Mouse (Mus musculus): ENCODE results near the gene Wfdc12.

DNA sequence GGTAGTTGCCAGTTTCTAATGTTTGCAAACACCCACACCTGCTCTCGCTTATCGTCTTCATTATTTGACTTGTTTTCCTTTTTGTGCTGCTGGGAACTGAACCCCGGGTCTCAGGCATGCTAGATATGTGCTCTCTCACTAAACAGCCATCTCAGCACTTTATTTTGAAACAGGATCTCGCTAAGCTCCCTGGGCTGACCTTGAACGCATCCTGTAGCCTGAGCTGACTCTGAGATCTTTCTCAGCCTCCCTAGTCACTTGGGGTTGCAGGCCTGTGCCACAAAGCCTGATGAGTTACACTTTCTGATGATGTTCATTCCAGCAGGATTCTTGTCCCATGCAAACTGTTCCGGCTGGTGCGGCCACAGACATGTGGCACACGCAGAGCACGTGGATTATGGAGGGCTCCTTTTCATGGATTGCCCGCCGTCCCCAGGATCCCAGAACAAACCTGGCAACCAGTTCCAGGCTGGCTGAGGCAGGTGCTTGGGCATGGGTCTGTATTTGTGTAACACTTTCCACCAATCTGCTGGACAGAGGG lies 28.8 kb downstream of the Wfdc12 start:
- TF ChIP-seq TAL1 (IDR thresholded peaks at IDR 0.05; ENCODE audit: low read length) (no peak), GATA1 (IDR thresholded peaks at IDR 0.05; ENCODE audit: low read length) (no peak)
